Mouse (Mus musculus) inflammation-experienced regulatory T-cells (primary cell): Measurements from ENCODE around the gene Cyth3. TPM values are rescaled to one million over a fixed set of nuclear protein-coding genes. Genes with fewer than 3 reads are reported as not detected.

Experiments
- polyA plus RNA-seq, 2 experiments: library from polyadenylated mRNA; unstranded; fragments of 100-300 nt; shearing (Covaris generic); gene quantifications; one replicate each; pipeline ENCODE4 v1.2.1; 2017

Cyth3 gene
- 10 to 100 TPM; 60.0 to 95.6 TPM for polyA plus RNA-seq

GRCm38 (mm10) chr5:143621893-143622622 is at the start of gene Cyth3:
Cyth3 (plus strand) TSS chr5:143622447.

GRCm38 (mm10) chr5:143732180-143732891 is 110.1 kb downstream of the Cyth3 start, which contains the start of gene Usp42:
Usp42 (minus strand) TSS chr5:143732280.

Other genes with a start within 250 kb of the Cyth3 start
- gene Kdelr2, start 218.6 kb upstream of the Cyth3 start, polyA plus RNA-seq, result 10 to 100 TPM; 30.9 to 34.1 TPM
- gene Daglb, start 157.9 kb upstream of the Cyth3 start, polyA plus RNA-seq, result 10 to 100 TPM; 13.2 to 18.0 TPM
- 100 to 1,000 TPM; 639 to 664 TPM for gene Rac1, start 94.4 kb upstream of the Cyth3 start, polyA plus RNA-seq
- gene Usp42, start 109.8 kb downstream of the Cyth3 start, polyA plus RNA-seq, result 10 to 100 TPM; 21.3 to 24.5 TPM
- gene Eif2ak1, start 195.3 kb downstream of the Cyth3 start, polyA plus RNA-seq, result 10 to 100 TPM; 54.5 to 67.6 TPM